Mouse (Mus musculus): ENCODE data around the gene Wfdc17.

DNA sequence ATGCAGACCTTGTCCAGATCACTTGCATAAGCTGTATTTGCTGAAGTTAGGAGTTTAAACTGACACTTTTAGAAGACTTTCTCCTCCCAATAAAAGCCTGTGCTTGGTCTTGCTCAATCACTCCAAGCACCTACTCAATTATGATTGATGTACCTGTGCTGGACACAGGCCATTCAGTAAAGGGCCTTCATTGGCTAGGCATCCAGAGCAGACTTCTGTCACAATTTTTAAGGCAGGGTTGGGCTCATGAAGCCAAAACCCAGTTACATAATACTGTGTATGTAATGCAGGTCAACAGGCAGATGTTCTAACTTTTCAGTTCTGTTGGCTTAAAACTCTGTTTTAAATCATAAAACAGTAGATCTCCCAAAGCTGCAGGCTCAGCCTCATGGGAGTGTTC, 17.0 kb downstream of the Wfdc17 start:
- TF ChIP-seq ZC3H11A (IDR thresholded peaks at IDR 0.05; ENCODE audit: borderline replicate concordance, low read depth, low read length) (no peak), MAFK (IDR thresholded peaks at IDR 0.05; ENCODE audit: insufficient read depth, low read depth, low read length) (no peak)
